Mouse (Mus musculus) G1E (cell line): ENCODE data around the gene Pde4d. TPM values are rescaled to one million over a fixed set of nuclear protein-coding genes. Genes with fewer than 3 reads are reported as not detected.

Source experiments
- ATAC-seq: 2 replicates; pipeline ENCODE4 v1.8.0; 2016; ENCODE audit warnings: mild to moderate bottlenecking; ENCODE audit not compliant: insufficient number of reproducible peaks, poor library complexity, low FRiP score, severe bottlenecking; ENCODE audit errors: extremely low read depth
- DNase-seq: peaks from one replicate; pipeline ENCODE4 v3.0.0; 2012; ENCODE audit warnings: low spot score
- H3K27me3 ChIP-seq: 2 replicates; pipeline ENCODE4 v1.6.1; 2012; ENCODE audit warnings: mild to moderate bottlenecking, low read length, inconsistent platforms; ENCODE audit not compliant: insufficient read depth
- H3K36me3 ChIP-seq: replicated peaks from 2 replicates; pipeline ENCODE3; 2012; ENCODE audit warnings: mild to moderate bottlenecking, inconsistent platforms
- H3K4me1 ChIP-seq: 2 replicates; pipeline ENCODE4 v1.6.1; 2012; ENCODE audit warnings: low read depth, low read length, inconsistent platforms, mixed read lengths; ENCODE audit not compliant: insufficient read depth
- H3K4me3 ChIP-seq: 2 replicates; pipeline ENCODE4 v1.5.1; 2012; ENCODE audit warnings: low read depth, mild to moderate bottlenecking, inconsistent platforms, low read length, moderate library complexity, mixed read lengths
- H3K9me3 ChIP-seq: replicated peaks from 2 replicates; pipeline ENCODE4 v1.6.1; 2012; ENCODE audit warnings: inconsistent platforms
- CTCF ChIP-seq: IDR thresholded peaks from 2 replicates; pipeline ENCODE4 v1.5.1; 2012; ENCODE audit warnings: low read depth, low read length, inconsistent platforms, mixed read lengths
- GATA1 ChIP-seq: IDR thresholded peaks from 2 replicates; pipeline ENCODE4 v1.6.1; 2012; ENCODE audit warnings: borderline replicate concordance, low read length, inconsistent platforms, mixed read lengths
- GATA2 ChIP-seq: IDR thresholded peaks from 2 replicates; pipeline ENCODE4 v1.6.1; 2012; ENCODE audit warnings: low read depth, low read length, inconsistent platforms, borderline replicate concordance
- POLR2AphosphoS5 ChIP-seq: IDR thresholded peaks from 2 replicates; pipeline ENCODE4 v1.6.1; 2012; ENCODE audit warnings: low read depth, low read length, inconsistent platforms; ENCODE audit not compliant: insufficient replicate concordance
- TAL1 ChIP-seq: conservative IDR thresholded peaks from 2 replicates; pipeline ENCODE4 v1.6.1; 2012; ENCODE audit warnings: low read depth, low read length, inconsistent platforms, mixed read lengths
- polyA plus RNA-seq: library from polyadenylated mRNA; stranded (reverse); fragments of >175 nt; gene quantifications from 2 replicates; pipeline ENCODE4 v1.2.3, GENCODE M21; 2012
- total RNA-seq, 2 experiments: library from RNA; stranded (forward) in 1 of 2; stranded (reverse) in 1 of 2; fragments of 200-1000 nt in 1 of 2; fragments of >200 nt in 1 of 2; fragmentation: Nextera tagmentation in 1 of 2; gene quantifications; 2 replicates each; pipeline ENCODE4 v1.2.3; 2014 to 2017

Pde4d gene
- total and polyA plus RNA-seq, 3 experiments, result 8.2 to 124 (median 22.6) TPM

GRCm38 (mm10) chr13:109927782-109928181 is 1478.0 kb downstream of the Pde4d start:
- Histone ChIP-seq H3K9me3 (no peaks in the 10 kb centered on the region), H3K4me1 (peaks cover 8% of the 10 kb centered on the region), H3K27me3 (no peaks in the 10 kb centered on the region), H3K4me3 (no peak overlapping the region), H3K36me3 (peaks cover 51% of the 10 kb centered on the region)
- DNase-seq, result no peak
- TF ChIP-seq TAL1, result no peak
- no peak for ATAC-seq

GRCm38 (mm10) chr13:109932688-109933087 is 1482.9 kb downstream of the Pde4d start:
- Histone ChIP-seq H3K27me3 (no peaks in the 10 kb centered on the region), H3K9me3 (no peaks in the 10 kb centered on the region), H3K36me3 (peaks cover 55% of the 10 kb centered on the region), H3K4me1 (peaks cover 2% of the 10 kb centered on the region; the same call in 1 of the 2 replicates), H3K4me3 (no peak overlapping the region)
- no peak for ATAC-seq
- no peak for DNase-seq
- TF ChIP-seq CTCF, result no peak
- no peak for TF ChIP-seq POLR2AphosphoS5

- TF ChIP-seq TAL1 (no peak), CTCF (no peak), GATA2 (no peak), POLR2AphosphoS5 (no peak), GATA1 (no peak)
- DNase-seq, result no peak
- Histone ChIP-seq H3K36me3 (peaks cover 60% of the 10 kb centered on the region), H3K4me3 (no peak overlapping the region), H3K27me3 (no peaks in the 10 kb centered on the region), H3K9me3 (no peaks in the 10 kb centered on the region), H3K4me1 (peaks cover 2% of the 10 kb centered on the region; the same call in 1 of the 2 replicates)
- no peak for ATAC-seq
Measured at GRCm38 (mm10) chr13:109933554-109933953, 1483.8 kb downstream of the Pde4d start.

- DNase-seq (no peak), ATAC-seq (no peak)
- peaks cover 2% of the 10 kb centered on the region; the same call in 1 of the 2 replicates for H3K4me1 ChIP-seq
- H3K4me3 ChIP-seq, result no peak overlapping the region
- H3K27me3 ChIP-seq, result no peaks in the 10 kb centered on the region
- H3K9me3 ChIP-seq, result no peaks in the 10 kb centered on the region
- TF ChIP-seq GATA1 (no peak), GATA2 (no peak), CTCF (no peak), TAL1 (no peak), POLR2AphosphoS5 (no peak)
- H3K36me3 ChIP-seq, result peaks cover 82% of the 10 kb centered on the region
Measured at GRCm38 (mm10) chr13:109936866-109937265, 1487.1 kb downstream of the Pde4d start.

GRCm38 (mm10) chr13:109944822-109945551 is 1495.2 kb downstream of the Pde4d start:
- no peaks in the 10 kb centered on the region for H3K27me3 ChIP-seq
- H3K9me3 ChIP-seq, result no peaks in the 10 kb centered on the region
- no peaks in the 10 kb centered on the region for H3K4me1 ChIP-seq
- DNase-seq, result no peak
- no peak for ATAC-seq
- no peak for TF ChIP-seq POLR2AphosphoS5
- TF ChIP-seq TAL1, result no peak
- no peak for TF ChIP-seq GATA2
- no peak for TF ChIP-seq CTCF
- TF ChIP-seq GATA1, result no peak
- H3K36me3 ChIP-seq, result peaks cover 91% of the 10 kb centered on the region
- H3K4me3 ChIP-seq, result no peak overlapping the region

GRCm38 (mm10) chr13:109951466-109951865 is 1501.7 kb downstream of the Pde4d start:
- Histone ChIP-seq H3K27me3 (no peaks in the 10 kb centered on the region), H3K4me1 (no peaks in the 10 kb centered on the region), H3K36me3 (peaks cover 81% of the 10 kb centered on the region), H3K4me3 (no peak overlapping the region), H3K9me3 (no peaks in the 10 kb centered on the region)
- ATAC-seq (no peak), DNase-seq (no peak)
- TF ChIP-seq POLR2AphosphoS5, result no peak
- no peak for TF ChIP-seq TAL1
- TF ChIP-seq GATA1, result no peak

GRCm38 (mm10) chr13:109954189-109954588 is 1504.4 kb downstream of the Pde4d start:
- Histone ChIP-seq H3K4me1 (no peaks in the 10 kb centered on the region), H3K36me3 (peaks cover 56% of the 10 kb centered on the region), H3K27me3 (no peaks in the 10 kb centered on the region), H3K4me3 (no peak overlapping the region), H3K9me3 (no peaks in the 10 kb centered on the region)
- DNase-seq (no peak), ATAC-seq (no peak)
- TF ChIP-seq GATA1, result no peak
- no peak for TF ChIP-seq CTCF
- TF ChIP-seq POLR2AphosphoS5, result no peak
- TF ChIP-seq GATA2, result no peak
- no peak for TF ChIP-seq TAL1
